Mouse (Mus musculus): ENCODE measurements around the gene Ank.

Gene Ank

GRCm38 (mm10) chr15:27536771-27537170 is 70.3 kb downstream of the Ank start:
- in situ Hi-C loops (cut with MboI, MseI): no loop called here

- in situ Hi-C loops (cut with MboI, MseI): no loop called here
Observed at GRCm38 (mm10) chr15:27537519-27538223, 71.2 kb downstream of the Ank start.

- in situ Hi-C loops (cut with MboI, MseI): no loop called here
Observed at GRCm38 (mm10) chr15:27539745-27540144, 73.3 kb downstream of the Ank start.

- in situ Hi-C loops (cut with MboI, MseI): no loop called here
Observed at GRCm38 (mm10) chr15:27545203-27545602, 78.7 kb downstream of the Ank start.

- in situ Hi-C loops (cut with MboI, MseI): no loop called here
Observed at GRCm38 (mm10) chr15:27548110-27548509, 81.6 kb downstream of the Ank start.

- in situ Hi-C loops (cut with MboI, MseI): no loop called here
Observed at GRCm38 (mm10) chr15:27549071-27549470, 82.6 kb downstream of the Ank start.

- in situ Hi-C loops (cut with MboI, MseI): loop anchor here (25.0 kb wide), 1 partner anchor 1088 kb away; no protein-coding TSS in a partner anchor
Observed at GRCm38 (mm10) chr15:27549878-27550277, 83.4 kb downstream of the Ank start.

GRCm38 (mm10) chr15:27550358-27550992 is 84.0 kb downstream of the Ank start:
- in situ Hi-C loops (cut with MboI, MseI): loop anchor here (25.0 kb wide), 1 partner anchor 1088 kb away; no protein-coding TSS in a partner anchor

GRCm38 (mm10) chr15:27551117-27552114 is 84.9 kb downstream of the Ank start:
- in situ Hi-C loops (cut with MboI, MseI): loop anchor here (25.0 kb wide), 1 partner anchor 1089 kb away; no protein-coding TSS in a partner anchor

GRCm38 (mm10) chr15:27552129-27552700 is 85.7 kb downstream of the Ank start:
- in situ Hi-C loops (cut with MboI, MseI): loop anchor here (25.0 kb wide), 1 partner anchor 1090 kb away; no protein-coding TSS in a partner anchor

GRCm38 (mm10) chr15:27553554-27553953 is 87.1 kb downstream of the Ank start:
- in situ Hi-C loops (cut with MboI, MseI): loop anchor here (25.0 kb wide), 1 partner anchor 1091 kb away; no protein-coding TSS in a partner anchor

- in situ Hi-C loops (cut with MboI, MseI): loop anchor here (25.0 kb wide), 1 partner anchor 1096 kb away; no protein-coding TSS in a partner anchor
Observed at GRCm38 (mm10) chr15:27558456-27559147, 92.1 kb downstream of the Ank start.

- in situ Hi-C loops (cut with MboI, MseI): loop anchor here (10.0 to 25.0 kb wide), 2 partner anchors 484 to 1098 kb away; no protein-coding TSS in a partner anchor
Observed at GRCm38 (mm10) chr15:27560315-27560714, 93.8 kb downstream of the Ank start.

- in situ Hi-C loops (cut with MboI, MseI): loop anchor here (10.0 to 25.0 kb wide), 2 partner anchors 480 to 1102 kb away; no protein-coding TSS in a partner anchor
Observed at GRCm38 (mm10) chr15:27564106-27565100, 97.9 kb downstream of the Ank start.

- in situ Hi-C loops (cut with MboI, MseI): loop anchor here (10.0 to 25.0 kb wide), 2 partner anchors 479 to 1103 kb away; no protein-coding TSS in a partner anchor
Observed at GRCm38 (mm10) chr15:27565626-27566185, 99.2 kb downstream of the Ank start.

GRCm38 (mm10) chr15:27567356-27567755 is 100.9 kb downstream of the Ank start:
- in situ Hi-C loops (cut with MboI, MseI): loop anchor here (10.0 to 25.0 kb wide), 2 partner anchors 477 to 1105 kb away; no protein-coding TSS in a partner anchor

GRCm38 (mm10) chr15:27568371-27568770 is 101.9 kb downstream of the Ank start:
- in situ Hi-C loops (cut with MboI, MseI): loop anchor here (10.0 to 25.0 kb wide), 2 partner anchors 476 to 1106 kb away; no protein-coding TSS in a partner anchor

GRCm38 (mm10) chr15:27569924-27570323 is 103.4 kb downstream of the Ank start:
- in situ Hi-C loops (cut with MboI, MseI): loop anchor here (10.0 to 25.0 kb wide), 2 partner anchors 475 to 1108 kb away; no protein-coding TSS in a partner anchor
